Mouse (Mus musculus) testis, postnatal 10 days (tissue): Measurements from ENCODE around the gene Slc35c1.
A peak's percentile ranks its signal among the peaks of the same experiment; 100 is the strongest.

Source experiments
- DNase-seq: peaks from one replicate; pipeline ENCODE4 v3.0.0; 2021; ENCODE audit warnings: low spot score

Gene Slc35c1

GRCm38 (mm10) chr2:92475711-92476110, 15.4 kb upstream of the Slc35c1 start:
- no peak for DNase-seq

- DNase-seq: no peak
Measured at GRCm38 (mm10) chr2:92474920-92475319, 14.6 kb upstream of the Slc35c1 start.

GRCm38 (mm10) chr2:92471886-92472670, 11.7 kb upstream of the Slc35c1 start:
- no peak for DNase-seq

- no peak for DNase-seq
Measured at GRCm38 (mm10) chr2:92464690-92465089, 4.4 kb upstream of the Slc35c1 start.

- no peak for DNase-seq
Measured at GRCm38 (mm10) chr2:92461215-92461614, 877 bp upstream of the Slc35c1 start.

- peak; percentile 78 for DNase-seq
Measured at GRCm38 (mm10) chr2:92459141-92459920, 1.0 kb downstream of the Slc35c1 start.

GRCm38 (mm10) chr2:92458481-92458880, 1.9 kb downstream of the Slc35c1 start:
- DNase-seq: no peak

GRCm38 (mm10) chr2:92456970-92457530, 3.3 kb downstream of the Slc35c1 start:
- DNase-seq: no peak

- no peak for DNase-seq
Measured at GRCm38 (mm10) chr2:92455704-92456103, 4.6 kb downstream of the Slc35c1 start.

- no peak for DNase-seq
Measured at GRCm38 (mm10) chr2:92454166-92454565, 6.2 kb downstream of the Slc35c1 start.

- DNase-seq: no peak
Measured at GRCm38 (mm10) chr2:92451126-92451525, 9.2 kb downstream of the Slc35c1 start.

GRCm38 (mm10) chr2:92447121-92447740, 13.1 kb downstream of the Slc35c1 start:
- no peak for DNase-seq

GRCm38 (mm10) chr2:92446656-92447055, 13.7 kb downstream of the Slc35c1 start:
- no peak for DNase-seq

- no peak for DNase-seq
Measured at GRCm38 (mm10) chr2:92445890-92446289, 14.4 kb downstream of the Slc35c1 start.

- no peak for DNase-seq
Measured at GRCm38 (mm10) chr2:92444376-92444775, 16.0 kb downstream of the Slc35c1 start.

GRCm38 (mm10) chr2:92443313-92443712, 17.0 kb downstream of the Slc35c1 start:
- no peak for DNase-seq

- DNase-seq: no peak
Measured at GRCm38 (mm10) chr2:92442419-92443001, 17.8 kb downstream of the Slc35c1 start.

GRCm38 (mm10) chr2:92440432-92440831, 19.9 kb downstream of the Slc35c1 start:
- no peak for DNase-seq

- DNase-seq: no peak
Measured at GRCm38 (mm10) chr2:92438567-92438966, 21.8 kb downstream of the Slc35c1 start.

GRCm38 (mm10) chr2:92437875-92438274, 22.5 kb downstream of the Slc35c1 start:
- peak; percentile 88 for DNase-seq

GRCm38 (mm10) chr2:92437366-92437765, 23.0 kb downstream of the Slc35c1 start:
- no peak for DNase-seq

- no peak for DNase-seq
Measured at GRCm38 (mm10) chr2:92435023-92435422, 25.3 kb downstream of the Slc35c1 start.
